Mouse (Mus musculus): ENCODE results near the gene Gm3435.
"Not testable (repeated sequence)": the region's sequence is repeated elsewhere in the genome, so short reads cannot be mapped to it uniquely, and the experiment has no call there.

DNA sequence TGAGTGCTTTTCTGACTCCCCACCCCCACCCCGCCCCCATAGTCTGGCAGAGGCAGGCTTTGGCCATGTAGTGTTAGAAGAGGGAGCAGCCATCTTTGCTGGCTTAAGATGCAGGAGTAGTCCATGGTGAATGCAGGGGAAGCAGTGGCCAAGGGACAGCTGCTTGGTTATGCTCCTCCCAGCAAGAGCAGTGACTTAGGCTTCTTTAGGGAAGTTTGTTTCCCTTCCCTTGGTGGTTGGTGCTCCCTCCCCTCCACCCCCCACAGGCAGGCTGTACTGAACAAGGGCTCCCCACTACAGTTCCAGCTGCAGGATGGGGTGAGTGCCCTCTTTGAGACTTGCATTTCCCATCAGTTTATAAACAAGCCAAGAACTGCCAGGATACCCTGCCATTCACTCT is 42.8 kb downstream of the Gm3435 start:
- TF ChIP-seq POLR2A, CTCF (IDR thresholded peaks at IDR 0.05; ENCODE audit: extremely low read depth, insufficient read depth, low read length): not testable (repeated sequence)
